Mouse (Mus musculus) heart, embryonic 10.5 days (tissue): ENCODE data around the gene Sgca. TPM values are rescaled to one million over a fixed set of nuclear protein-coding genes. Genes with fewer than 3 reads are reported as not detected.

Source experiments
- DNase-seq: peaks from one replicate; pipeline ENCODE4 v3.0.0-alpha.2; 2017; ENCODE audit warnings: low spot score
- H3K27ac ChIP-seq: fragments of 300-500 bp; sonication (generic); 2 replicates; pipeline ENCODE4 v1.5.1; 2016; ENCODE audit warnings: mild to moderate bottlenecking
- H3K27me3 ChIP-seq: fragments of 300-500 bp; sonication (generic); 2 replicates; pipeline ENCODE4 v1.6.1; 2016; ENCODE audit warnings: mild to moderate bottlenecking; ENCODE audit not compliant: poor library complexity, insufficient read depth, severe bottlenecking
- H3K36me3 ChIP-seq: fragments of 300-500 bp; sonication (generic); 2 replicates; pipeline ENCODE4 v1.6.1; 2016; ENCODE audit warnings: mild to moderate bottlenecking, moderate library complexity
- H3K4me1 ChIP-seq: fragments of 300-500 bp; sonication (generic); 2 replicates; pipeline ENCODE4 v1.6.1; 2016; ENCODE audit warnings: mild to moderate bottlenecking
- H3K4me3 ChIP-seq: fragments of 300-500 bp; sonication (generic); 2 replicates; pipeline ENCODE4 v1.5.1; 2016; ENCODE audit warnings: mild to moderate bottlenecking, moderate library complexity
- H3K9me3 ChIP-seq: fragments of 300-500 bp; sonication (generic); 2 replicates; pipeline ENCODE4 v1.6.1; 2016; ENCODE audit warnings: mild to moderate bottlenecking, moderate library complexity
- WGBS: fragments of 180-500 bp; shearing (Covaris S2); methylation state at CpG from one replicate; pipeline ENCODE4 v1.1.7; 2016; 5-methylcytosine and 5-hydroxymethylcytosine counted together
- polyA plus RNA-seq: library from polyadenylated mRNA; unstranded; fragments of >200 nt; fragmentation: Nextera tagmentation; extraction: Ambion mirVana; gene quantifications from 2 replicates; pipeline ENCODE4 v1.2.1, GENCODE M21; 2016

The Sgca gene
- polyA plus RNA-seq, 1 experiment from 2014 or later: 12.5 TPM

- peak overlapping the region; percentile 94 for H3K27ac ChIP-seq
- peak overlapping the region; percentile 80 for H3K4me3 ChIP-seq
- no peak for DNase-seq
- no peaks in the 10 kb centered on the region for H3K27me3 ChIP-seq
- no peaks in the 10 kb centered on the region for H3K9me3 ChIP-seq
- WGBS: 35% methylated on average over 15 of the region's 15 CpGs
- peaks cover 20% of the 10 kb centered on the region for H3K36me3 ChIP-seq
- H3K4me1 ChIP-seq: peaks cover 83% of the 10 kb centered on the region
Measured at GRCm38 (mm10) chr11:95008661-95009628, 32.8 kb upstream of the Sgca start.

GRCm38 (mm10) chr11:95007418-95007817, 31.3 kb upstream of the Sgca start:
- WGBS: 59% methylated on average over 3 of the region's 3 CpGs
- Histone ChIP-seq H3K9me3 (no peaks in the 10 kb centered on the region), H3K27me3 (no peaks in the 10 kb centered on the region), H3K27ac (peak overlapping the region; percentile 85; the same call in 1 of the 2 replicates), H3K4me3 (no peak overlapping the region), H3K4me1 (peaks cover 90% of the 10 kb centered on the region), H3K36me3 (peaks cover 34% of the 10 kb centered on the region)
- no peak for DNase-seq

DNA sequence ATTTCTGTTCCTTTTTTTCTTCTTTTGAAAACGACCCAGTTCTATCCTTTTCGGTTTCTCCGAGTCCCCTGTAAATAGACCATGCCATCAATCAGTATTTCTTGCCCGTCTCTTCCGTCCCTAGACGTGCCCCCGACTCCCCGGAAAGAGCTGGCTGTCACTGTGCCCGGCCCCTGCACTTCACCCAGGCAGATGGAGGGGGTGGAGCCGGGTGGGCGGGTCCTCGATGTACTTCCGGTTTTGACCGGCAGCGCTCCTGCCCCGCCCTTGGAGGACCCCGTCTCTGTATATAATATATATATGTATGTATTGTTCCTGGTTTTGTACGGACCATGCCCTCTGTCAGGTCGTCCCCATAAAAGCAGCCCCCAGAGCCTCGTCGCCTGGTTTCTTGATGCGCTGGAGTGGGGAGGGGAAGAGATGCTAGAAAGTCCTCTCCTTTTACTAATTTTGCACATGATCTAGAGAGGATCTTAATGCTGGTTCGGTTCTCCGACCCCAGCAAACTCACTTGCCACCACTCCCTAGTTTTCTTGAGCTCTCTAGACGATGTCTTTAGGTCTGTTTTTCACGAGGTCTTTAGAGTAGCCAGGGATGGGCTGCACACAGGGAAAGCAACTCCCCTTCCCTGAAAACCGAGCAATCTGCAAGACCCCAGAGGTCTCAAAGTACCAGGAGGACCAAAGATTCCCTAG, 30.5 kb upstream of the Sgca start:
- peak; percentile 93 for DNase-seq
- Histone ChIP-seq H3K27me3 (no peaks in the 10 kb centered on the region), H3K4me1 (peaks cover 86% of the 10 kb centered on the region), H3K4me3 (peak overlapping the region; percentile 57), H3K36me3 (peaks cover 42% of the 10 kb centered on the region), H3K27ac (peak overlapping the region; percentile 85), H3K9me3 (no peaks in the 10 kb centered on the region)
- WGBS: 2% methylated on average over 27 of the region's 27 CpGs

DNA sequence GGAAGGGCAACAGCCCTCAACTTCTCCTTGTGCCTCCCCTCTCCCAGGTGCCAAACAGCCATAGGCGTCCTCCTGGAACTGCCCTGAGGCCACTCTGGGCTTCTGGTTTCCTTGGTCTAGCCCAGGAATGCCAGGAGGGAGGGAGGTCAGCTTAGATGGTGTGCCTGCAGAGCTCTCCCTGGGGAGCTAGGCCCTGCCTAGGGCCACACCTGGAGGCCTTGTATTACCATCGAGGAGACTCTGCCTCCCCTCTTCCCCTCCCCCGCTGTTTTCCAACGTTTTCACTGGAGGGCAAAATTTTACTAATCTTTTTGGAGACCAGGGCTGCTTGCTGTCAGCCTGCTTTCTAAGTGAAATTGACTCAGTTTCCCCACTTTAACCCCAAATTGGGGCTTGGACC, 29.9 kb upstream of the Sgca start:
- H3K27ac ChIP-seq: peak overlapping the region; percentile 85
- no peaks in the 10 kb centered on the region for H3K27me3 ChIP-seq
- H3K9me3 ChIP-seq: no peaks in the 10 kb centered on the region
- DNase-seq: no peak
- 44% methylated on average over 4 of the region's 4 CpGs for WGBS
- peaks cover 85% of the 10 kb centered on the region for H3K4me1 ChIP-seq
- peak overlapping the region; percentile 57 for H3K4me3 ChIP-seq
- peaks cover 47% of the 10 kb centered on the region for H3K36me3 ChIP-seq

DNA sequence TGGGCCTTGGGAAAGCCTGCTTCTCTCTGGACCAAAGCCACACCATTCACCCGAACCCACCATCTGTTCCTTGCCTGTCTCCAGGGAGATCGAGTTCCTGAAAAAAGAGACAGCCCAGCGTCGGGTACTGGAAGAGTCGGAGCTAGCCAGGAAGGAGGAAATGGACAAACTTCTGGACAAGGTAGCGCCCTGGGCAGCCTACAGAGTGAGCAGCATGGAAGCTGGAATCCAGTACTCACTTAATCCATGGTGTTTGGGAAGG, 28.7 kb upstream of the Sgca start:
- no peaks in the 10 kb centered on the region for H3K27me3 ChIP-seq
- 69% methylated on average over 6 of the region's 6 CpGs for WGBS
- no peak for DNase-seq
- peak overlapping the region; percentile 74 for H3K27ac ChIP-seq
- peaks cover 59% of the 10 kb centered on the region for H3K36me3 ChIP-seq
- H3K9me3 ChIP-seq: no peaks in the 10 kb centered on the region
- H3K4me1 ChIP-seq: peaks cover 88% of the 10 kb centered on the region
- H3K4me3 ChIP-seq: no peak overlapping the region

DNA sequence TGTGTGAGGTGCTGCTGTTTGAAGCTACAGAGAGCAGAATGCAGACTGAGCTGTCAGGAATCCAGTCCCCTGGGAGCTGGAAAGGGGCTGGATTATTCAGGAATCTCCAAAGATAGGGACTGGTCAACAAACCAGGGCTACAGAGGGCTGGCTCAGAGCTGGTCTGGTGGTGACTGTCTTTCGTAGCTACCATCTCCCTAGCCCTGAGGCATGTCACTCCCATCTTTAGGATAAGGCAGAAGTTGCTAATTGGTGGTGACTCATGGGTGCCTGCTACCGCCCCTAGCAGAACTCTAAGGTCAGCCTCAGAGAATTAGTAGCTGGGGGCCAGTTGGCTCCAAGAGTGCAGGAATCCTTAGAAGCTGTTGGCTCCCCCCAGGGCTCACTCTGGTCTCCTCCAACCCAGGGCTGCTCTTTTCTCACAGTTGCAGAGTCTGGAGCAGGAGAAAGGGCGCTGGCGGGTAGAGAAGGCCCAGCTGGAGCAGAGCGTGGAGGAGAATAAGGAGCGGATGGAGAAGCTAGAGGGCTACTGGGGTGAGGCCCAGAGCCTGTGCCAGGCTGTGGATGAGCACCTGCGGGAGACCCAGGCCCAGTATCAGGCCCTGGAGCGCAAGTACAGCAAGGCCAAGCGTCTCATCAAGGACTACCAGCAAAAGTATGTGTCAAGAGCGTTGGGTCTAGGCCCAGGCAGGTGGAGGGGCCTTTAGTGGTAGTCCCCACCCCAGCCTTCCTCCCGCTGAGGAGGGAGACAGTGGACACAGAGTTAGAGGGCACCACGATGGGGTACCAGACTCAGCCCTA, 28.2 kb upstream of the Sgca start:
- Histone ChIP-seq H3K36me3 (peaks cover 64% of the 10 kb centered on the region), H3K4me3 (peak overlapping the region; percentile 25; the same call in 1 of the 2 replicates), H3K27ac (peak overlapping the region; percentile 74), H3K4me1 (peaks cover 84% of the 10 kb centered on the region), H3K9me3 (no peaks in the 10 kb centered on the region), H3K27me3 (no peaks in the 10 kb centered on the region)
- 65% methylated on average over 12 of the region's 12 CpGs for WGBS
- no peak for DNase-seq

GRCm38 (mm10) chr11:95002705-95003104, 26.6 kb upstream of the Sgca start:
- no peak overlapping the region for H3K27ac ChIP-seq
- no peaks in the 10 kb centered on the region for H3K9me3 ChIP-seq
- H3K4me3 ChIP-seq: no peak overlapping the region
- WGBS: 90% methylated on average over 8 of the region's 8 CpGs
- H3K4me1 ChIP-seq: peaks cover 84% of the 10 kb centered on the region
- peaks cover 80% of the 10 kb centered on the region for H3K36me3 ChIP-seq
- no peaks in the 10 kb centered on the region for H3K27me3 ChIP-seq
- DNase-seq: no peak

- Histone ChIP-seq H3K27ac (peak overlapping the region; percentile 66; the same call in 1 of the 2 replicates), H3K9me3 (no peaks in the 10 kb centered on the region), H3K4me3 (no peak overlapping the region), H3K27me3 (no peaks in the 10 kb centered on the region), H3K36me3 (peaks cover 89% of the 10 kb centered on the region), H3K4me1 (peaks cover 81% of the 10 kb centered on the region)
- DNase-seq: no peak
- 88% methylated on average over 21 of the region's 21 CpGs for WGBS
Measured at GRCm38 (mm10) chr11:95001584-95002347, 25.6 kb upstream of the Sgca start.

- H3K4me1 ChIP-seq: peaks cover 81% of the 10 kb centered on the region
- 3% methylated on average over 8 of the region's 8 CpGs for WGBS
- no peak overlapping the region for H3K4me3 ChIP-seq
Measured at GRCm38 (mm10) chr11:95001058-95001457, 24.9 kb upstream of the Sgca start.

DNA sequence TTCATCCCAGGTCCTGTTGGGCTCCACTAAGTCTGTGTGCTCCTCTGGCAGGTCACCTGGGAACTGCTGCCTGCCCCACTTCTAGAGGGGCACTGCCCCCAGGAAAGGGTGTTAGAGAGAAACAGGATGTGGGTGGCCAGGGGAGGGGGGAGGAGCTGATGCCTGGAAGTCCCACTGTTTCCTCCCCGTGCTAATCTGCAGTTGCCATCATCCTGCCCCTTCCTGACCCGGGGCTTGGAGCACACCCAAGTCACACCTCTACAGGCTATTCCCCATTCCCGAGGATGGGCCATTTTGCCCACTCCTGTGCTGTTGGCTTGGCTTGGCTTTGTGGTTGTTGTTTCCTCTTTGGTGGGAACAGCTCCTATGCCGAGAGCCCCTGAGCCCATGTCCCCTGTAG, 24.4 kb upstream of the Sgca start:
- peak overlapping the region; percentile 67 for H3K27ac ChIP-seq
- peak overlapping the region; percentile 2; the same call in 1 of the 2 replicates for H3K4me3 ChIP-seq
- H3K4me1 ChIP-seq: peaks cover 81% of the 10 kb centered on the region
- 33% methylated on average over 4 of the region's 4 CpGs for WGBS
- DNase-seq: no peak
- H3K27me3 ChIP-seq: no peaks in the 10 kb centered on the region
- peaks cover 96% of the 10 kb centered on the region for H3K36me3 ChIP-seq
- no peaks in the 10 kb centered on the region for H3K9me3 ChIP-seq

More at GRCm38 (mm10) chr11:95001058-95001457, 24.9 kb upstream of the Sgca start:
- Histone ChIP-seq H3K27me3 (no peaks in the 10 kb centered on the region), H3K9me3 (no peaks in the 10 kb centered on the region), H3K27ac (peak overlapping the region; percentile 67), H3K36me3 (peaks cover 96% of the 10 kb centered on the region)
- peak; percentile 87 for DNase-seq

- DNase-seq: no peak
- H3K27me3 ChIP-seq: no peaks in the 10 kb centered on the region
- peaks cover 94% of the 10 kb centered on the region for H3K36me3 ChIP-seq
- peaks cover 80% of the 10 kb centered on the region for H3K4me1 ChIP-seq
- 60% methylated on average over 8 of the region's 8 CpGs for WGBS
- no peaks in the 10 kb centered on the region for H3K9me3 ChIP-seq
- peak overlapping the region; percentile 2; the same call in 1 of the 2 replicates for H3K4me3 ChIP-seq
- H3K27ac ChIP-seq: peak overlapping the region; percentile 67
Measured at GRCm38 (mm10) chr11:95000128-95000527, 24.0 kb upstream of the Sgca start.

DNA sequence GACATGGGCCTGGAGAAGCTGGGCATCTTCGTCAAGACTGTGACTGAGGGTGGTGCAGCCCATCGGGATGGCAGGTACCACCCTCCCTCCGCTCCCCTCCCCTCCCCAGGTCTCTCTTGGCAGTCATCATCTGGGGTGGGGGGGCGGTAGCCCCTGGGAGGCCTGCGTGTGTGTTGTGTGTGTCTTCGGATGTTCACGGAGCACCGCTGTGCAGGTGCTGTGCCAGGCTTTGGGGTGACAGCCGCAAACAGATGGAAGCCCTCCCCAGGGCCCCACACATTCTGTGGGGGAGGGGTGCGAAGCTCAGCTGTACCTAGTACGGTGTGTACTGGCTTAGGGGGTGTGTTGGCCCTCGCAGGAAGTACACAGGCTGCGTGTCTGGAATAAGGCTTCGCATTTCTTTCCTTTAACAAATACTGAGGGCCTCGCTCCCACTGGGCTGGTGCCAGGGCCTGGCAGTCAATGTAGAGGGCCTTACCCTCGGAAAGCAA, 22.0 kb upstream of the Sgca start:
- Histone ChIP-seq H3K36me3 (peaks cover 83% of the 10 kb centered on the region), H3K27me3 (no peaks in the 10 kb centered on the region), H3K4me1 (peaks cover 80% of the 10 kb centered on the region), H3K9me3 (no peaks in the 10 kb centered on the region), H3K4me3 (peak overlapping the region; percentile 22; the same call in 1 of the 2 replicates), H3K27ac (peak overlapping the region; percentile 96)
- 80% methylated on average over 16 of the region's 16 CpGs for WGBS
- no peak for DNase-seq
